Mouse (Mus musculus): Measurements from ENCODE around the gene Zc2hc1c. TPM values are rescaled to one million over a fixed set of nuclear protein-coding genes. Genes with fewer than 3 reads are reported as not detected.

Zc2hc1c gene
- total and polyA plus RNA-seq, 3 experiments, result 0.08 to 0.13 TPM; not detected in 1

GRCm38 (mm10) chr12:85270319-85270718 lies 18.1 kb upstream of the Zc2hc1c start, which contains the start of gene Mlh3 (continued):
- TF ChIP-seq MEF2A (IDR thresholded peaks at IDR 0.05; ENCODE audit: borderline replicate concordance, low read depth, low read length) (no peak), MAX (IDR thresholded peaks at IDR 0.05; ENCODE audit: low read length) (peak; percentile 88), RCOR1 (conservative IDR thresholded peaks at IDR 0.05; ENCODE audit: low read depth, low read length) (no peak), SIN3A (IDR thresholded peaks at IDR 0.05; ENCODE audit: low read length) (0 out of 2 replicates have a peak, but pooled peaks have one; percentile 36), ZMIZ1 (IDR thresholded peaks at IDR 0.05; ENCODE audit: low read depth, low read length) (peak; percentile 43; the same call in 1 of the 2 replicates), SMC3 (IDR thresholded peaks at IDR 0.05; ENCODE audit: low read depth, low read length) (peak; percentile 18), ZNF384 (IDR thresholded peaks at IDR 0.05; ENCODE audit: low read depth, low read length) (no peak)

- Histone ChIP-seq H3K27ac (ENCODE audit: insufficient read depth, low read depth) (no peak overlapping the region), H3K4me1 (ENCODE audit: control insufficient read depth in 1 of 2, insufficient read depth in 2 of 2) (peaks cover 4 to 38% of the 10 kb centered on the region in 2 experiments; a peak in 2 of 4 replicates), H3K9me3 (replicated peaks; ENCODE audit: low read length) (no peaks in the 10 kb centered on the region), H3K4me2 (ENCODE audit: insufficient read depth, low read depth, poor library complexity, severe bottlenecking) (no peak overlapping the region), H3K27me3 (replicated peaks) (no peaks in the 10 kb centered on the region), H3K79me2 (replicated peaks; ENCODE audit: control insufficient read depth, extremely low read depth, insufficient read depth, poor library complexity, severe bottlenecking) (no peaks in the 10 kb centered on the region), H3K4me3 (replicated peaks in 1 of 3; ENCODE audit: low read depth in 2 of 3, low read length in 2 of 3, poor library complexity in 1 of 3) (no peak overlapping the region), H3K9ac (ENCODE audit: insufficient read depth, low read depth) (no peak overlapping the region), H3K36me3 (replicated peaks in 1 of 2; ENCODE audit: control insufficient read depth in 1 of 2, insufficient read depth in 1 of 2, low read length in 1 of 2) (peaks cover 7 to 35% of the 10 kb centered on the region in 2 experiments)
- DNase-seq (ENCODE audit: extremely low read depth), result no peak
- no peak for TF ChIP-seq UBTF (IDR thresholded peaks at IDR 0.05; ENCODE audit: low read depth, low read length)
- no peak for TF ChIP-seq ELF1 (IDR thresholded peaks at IDR 0.05; ENCODE audit: low read depth, low read length)
- TF ChIP-seq CTCF (conservative IDR thresholded peaks at IDR 0.05 in 1 of 2, IDR thresholded peaks at IDR 0.05 in 1 of 2; ENCODE audit: low read depth in 2 of 2, low read length in 2 of 2), result peak in 1 of 2 experiments; percentile 20; a peak in 1 of 4 replicates
- no peak for TF ChIP-seq CHD1 (IDR thresholded peaks at IDR 0.05; ENCODE audit: low read depth, low read length)
- TF ChIP-seq RCOR1 (conservative IDR thresholded peaks at IDR 0.05; ENCODE audit: low read depth, low read length), result no peak
- dilution Hi-C loops (cut with MboI; ENCODE audit: extremely low pct_ligation_motif_present, extremely low pct_unique_long_range_greater_than_20kb, low sequenced_read_pairs) (no loop called here), in situ Hi-C loops (cut with MboI; ENCODE audit: low pct_ligation_motif_present, low pct_unique_long_range_greater_than_20kb, low sequenced_read_pairs) (no loop called here)
Measured at GRCm38 (mm10) chr12:85271132-85271842, 17.1 kb upstream of the Zc2hc1c start.

GRCm38 (mm10) chr12:85271843-85272206 lies 16.6 kb upstream of the Zc2hc1c start:
- in situ Hi-C loops (cut with MboI; ENCODE audit: low pct_ligation_motif_present, low pct_unique_long_range_greater_than_20kb, low sequenced_read_pairs), result no loop called here
- Histone ChIP-seq H3K4me3 (replicated peaks in 1 of 3; ENCODE audit: low read depth in 2 of 3, low read length in 2 of 3, poor library complexity in 1 of 3) (no peak overlapping the region), H3K79me2 (replicated peaks; ENCODE audit: control insufficient read depth, extremely low read depth, insufficient read depth, poor library complexity, severe bottlenecking) (no peaks in the 10 kb centered on the region), H3K27me3 (replicated peaks) (no peaks in the 10 kb centered on the region), H3K36me3 (replicated peaks in 1 of 2; ENCODE audit: control insufficient read depth in 1 of 2, insufficient read depth in 1 of 2, low read length in 1 of 2) (peaks cover 7 to 38% of the 10 kb centered on the region in 2 experiments), H3K9me3 (replicated peaks; ENCODE audit: low read length) (no peaks in the 10 kb centered on the region), H3K27ac (ENCODE audit: insufficient read depth, low read depth) (no peak overlapping the region), H3K4me1 (ENCODE audit: control insufficient read depth in 1 of 2, insufficient read depth in 2 of 2) (peaks cover 4 to 38% of the 10 kb centered on the region in 2 experiments; a peak in 2 of 4 replicates), H3K9ac (ENCODE audit: insufficient read depth, low read depth) (no peak overlapping the region), H3K4me2 (ENCODE audit: insufficient read depth, low read depth, poor library complexity, severe bottlenecking) (no peak overlapping the region)
- dilution Hi-C loops (cut with MboI; ENCODE audit: extremely low pct_ligation_motif_present, extremely low pct_unique_long_range_greater_than_20kb, low sequenced_read_pairs), result no loop called here
- no peak for DNase-seq (ENCODE audit: extremely low read depth)
- TF ChIP-seq MAX (IDR thresholded peaks at IDR 0.05; ENCODE audit: low read length) (no peak), BHLHE40 (IDR thresholded peaks at IDR 0.05; ENCODE audit: low read depth, low read length) (no peak), TCF12 (IDR thresholded peaks at IDR 0.05; ENCODE audit: low read depth, low read length) (no peak), CTCF (conservative IDR thresholded peaks at IDR 0.05 in 1 of 2, IDR thresholded peaks at IDR 0.05 in 1 of 2; ENCODE audit: low read depth in 2 of 2, low read length in 2 of 2) (no peak), CHD2 (IDR thresholded peaks at IDR 0.05; ENCODE audit: low read length) (no peak), USF1 (IDR thresholded peaks at IDR 0.05; ENCODE audit: low read depth, low read length) (no peak), MYC (IDR thresholded peaks at IDR 0.05; ENCODE audit: low read depth, low read length) (no peak), SMC3 (IDR thresholded peaks at IDR 0.05; ENCODE audit: low read depth, low read length) (no peak)
